Mouse (Mus musculus) cerebellum, adult 18-20 months (tissue): ENCODE data around the gene Grem1.

Experiments used
- DNase-seq, 2 experiments: peaks; one replicate each; pipeline ENCODE4 v3.0.0; 2021

The Grem1 gene

DNA sequence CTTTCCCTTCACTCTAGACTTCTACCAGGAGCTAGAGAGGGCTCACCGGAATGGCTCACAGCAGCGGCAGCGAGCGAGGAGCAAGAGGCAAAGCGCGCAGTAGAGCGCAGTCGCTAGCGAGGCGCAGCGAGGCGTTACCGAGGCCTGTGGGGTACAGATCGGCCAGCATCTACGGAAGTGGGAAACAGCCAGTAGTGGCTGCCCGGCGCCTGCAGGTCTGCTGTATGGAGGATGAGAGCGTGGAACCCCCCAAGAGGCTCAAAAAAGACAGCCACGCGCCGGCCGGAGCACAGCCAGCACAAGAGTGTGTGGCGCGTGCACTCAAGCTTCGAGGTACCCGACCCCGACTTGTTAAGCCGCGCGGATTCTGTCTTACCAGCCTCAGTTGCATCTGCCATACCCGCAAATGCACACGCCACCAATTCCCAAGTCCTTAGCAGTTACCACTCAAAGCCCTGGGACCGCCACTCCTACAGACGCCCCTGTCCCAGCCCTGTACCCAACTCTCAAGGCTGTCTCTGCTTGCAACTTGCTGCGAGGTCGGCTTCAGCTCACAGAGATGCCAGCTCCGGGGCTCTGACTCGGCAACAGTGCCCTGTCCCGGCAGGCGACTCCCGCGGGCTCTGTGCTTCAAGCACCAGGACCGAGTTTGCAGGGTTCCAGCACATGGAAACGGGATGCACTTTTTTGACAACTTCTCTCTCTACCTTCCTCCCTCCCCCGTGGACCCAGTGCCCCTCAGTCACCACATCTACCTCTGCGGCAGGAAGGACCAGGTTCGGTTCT lies 728 bp downstream of the Grem1 start:
- DNase-seq = peak; percentile 29 to 30

DNA sequence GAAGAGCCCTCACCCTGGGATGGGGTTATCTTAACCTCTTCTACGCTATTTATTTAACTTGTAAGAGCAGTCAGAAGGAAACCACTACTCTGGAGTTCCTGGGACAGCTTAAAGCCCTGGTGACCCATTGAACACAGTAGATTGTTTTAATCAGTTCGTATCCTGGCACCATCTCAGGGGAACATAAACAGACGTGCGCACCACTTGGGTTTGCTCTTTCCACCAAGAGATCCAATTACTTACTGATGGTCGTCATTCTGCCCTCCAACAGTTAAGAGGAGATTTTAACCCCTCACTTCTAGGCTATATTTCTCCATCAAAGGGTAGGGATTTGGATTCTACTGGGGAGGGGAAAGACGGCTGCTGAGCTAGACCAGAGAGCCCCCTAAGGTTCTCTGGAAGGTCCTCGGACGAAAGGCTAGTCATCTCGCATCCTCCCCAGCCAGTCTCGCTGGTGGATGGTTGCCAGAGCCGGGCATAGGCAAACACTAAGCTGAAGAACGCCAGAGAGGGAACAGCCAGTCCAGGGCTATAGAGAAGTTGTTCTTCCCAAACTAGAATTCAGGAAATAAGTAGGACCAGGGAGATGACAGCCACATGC lies 1.4 kb downstream of the Grem1 start:
- DNase-seq = no peak

DNA sequence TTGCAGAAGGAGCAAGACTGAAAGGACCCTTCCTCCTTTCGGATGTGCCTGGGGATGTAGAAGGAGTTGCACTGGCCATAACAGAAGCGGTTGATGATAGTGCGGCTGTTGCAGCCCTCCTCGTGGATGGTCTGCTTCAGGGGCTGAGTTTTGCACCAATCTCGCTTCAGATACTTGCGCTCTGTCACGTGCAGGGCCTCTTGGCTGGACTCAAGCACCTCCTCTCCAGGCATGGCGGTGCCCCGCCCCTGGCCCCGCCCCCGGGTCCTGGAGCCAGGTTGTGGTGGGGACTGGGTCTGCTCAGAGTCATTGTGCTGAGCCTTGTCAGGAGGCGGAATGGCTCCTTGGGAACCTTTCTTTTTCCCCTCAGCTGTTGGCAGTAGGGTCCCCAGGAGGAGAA lies 8.7 kb downstream of the Grem1 start:
- DNase-seq = no peak

- no peak for DNase-seq
These were observed 9.1 kb downstream of the Grem1 start for GRCm38 (mm10) chr2:113749309-113749708.

DNA sequence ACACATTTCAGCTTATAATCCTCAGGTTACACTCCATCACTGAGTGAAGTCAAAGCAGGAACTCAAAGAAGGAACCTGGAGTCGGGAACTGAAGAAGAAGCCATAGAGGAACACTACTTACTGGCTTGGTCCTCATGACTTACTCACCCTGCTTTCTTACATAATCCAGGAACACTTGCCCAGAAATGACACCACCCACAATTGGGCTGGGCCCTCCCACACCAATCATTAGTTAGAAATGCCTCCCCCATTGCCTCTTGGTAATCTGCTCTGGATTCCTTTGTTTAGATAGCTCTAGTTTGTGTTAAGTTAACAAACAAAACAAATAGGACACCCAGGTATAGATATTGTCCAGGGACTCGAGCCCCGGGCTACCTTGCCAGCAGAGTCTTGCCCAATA lies 29.9 kb downstream of the Grem1 start:
- no peak for DNase-seq

DNA sequence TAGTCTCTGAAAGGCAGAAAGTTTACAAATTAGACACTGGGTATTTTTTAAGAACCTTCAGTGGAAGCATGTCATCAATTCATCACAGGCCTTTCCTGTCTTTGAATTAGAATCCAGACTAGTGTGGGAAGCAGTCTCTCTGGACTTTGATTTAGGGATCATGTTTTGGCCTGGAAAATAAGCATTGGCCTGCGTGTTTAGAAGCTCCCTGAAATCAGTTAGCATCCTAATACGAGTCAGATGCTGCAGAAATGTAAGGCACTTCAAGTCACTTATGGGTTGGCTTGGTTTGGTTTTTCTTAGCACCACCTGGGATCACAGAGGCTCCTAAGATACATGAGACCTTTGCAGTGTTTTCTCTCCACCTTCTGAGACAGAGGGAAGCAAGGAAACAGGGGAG lies 43.6 kb downstream of the Grem1 start:
- DNase-seq = no peak

- no peak for DNase-seq
These were observed 45.0 kb downstream of the Grem1 start for GRCm38 (mm10) chr2:113713406-113713805.

- DNase-seq = no peak
These were observed 50.9 kb downstream of the Grem1 start for GRCm38 (mm10) chr2:113707507-113707906.

- DNase-seq = no peak
These were observed 56.9 kb downstream of the Grem1 start for GRCm38 (mm10) chr2:113701507-113701906.

DNA sequence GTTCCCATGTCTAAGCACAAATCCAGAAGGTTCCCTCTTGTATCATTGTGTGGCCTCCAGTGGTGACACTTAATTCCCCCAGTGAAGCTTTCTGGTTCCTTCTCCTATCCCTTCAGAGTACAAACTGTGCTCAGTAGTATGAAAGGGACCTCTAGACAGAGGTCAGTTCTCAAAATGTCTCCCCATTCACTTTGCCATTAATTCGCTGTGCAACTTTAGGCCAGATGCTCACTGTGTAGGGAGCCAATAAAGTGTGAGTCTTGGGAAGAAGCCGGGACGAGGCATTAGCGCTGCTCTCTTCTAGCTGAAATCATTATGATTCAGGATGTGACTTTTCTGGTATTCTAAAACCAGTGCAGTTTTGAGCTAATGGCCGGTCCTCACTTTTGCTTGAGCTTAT lies 61.8 kb downstream of the Grem1 start:
- DNase-seq = no peak

GRCm38 (mm10) chr2:113696222-113696621 lies 62.2 kb downstream of the Grem1 start:
- DNase-seq = no peak
